Mouse (Mus musculus): ENCODE measurements around the gene Rex1bd. TPM values are rescaled to one million over a fixed set of nuclear protein-coding genes. Genes with fewer than 3 reads are reported as not detected.

The Rex1bd gene
- 184 and 189 TPM in 2 replicates for polyA plus RNA-seq (2012; rRNA removed)

- TF ChIP-seq POLR2A (IDR thresholded peaks at IDR 0.05; ENCODE audit: borderline replicate concordance, insufficient read depth, low read length) (peak; percentile 64), CTCF (IDR thresholded peaks at IDR 0.05; ENCODE audit: borderline replicate concordance, insufficient read depth, low read depth, low read length) (peak; percentile 69)
- peak; percentile 93 to 96 for DNase-seq
- Histone ChIP-seq H3K27ac (ENCODE audit: insufficient read depth, low read length) (no peak within 1 kb of the TSS), H3K4me3 (replicated peaks; ENCODE audit: insufficient read depth, low read depth, low read length) (peak within 1 kb of the TSS; percentile 72), H3K27me3 (ENCODE audit: control insufficient read depth, insufficient read depth, low read length) (no peaks in the 10 kb centered on the region), H3K4me1 (ENCODE audit: control insufficient read depth, insufficient read depth, low read length) (peaks cover 27% of the 10 kb centered on the region)
- 3% methylated on average over 40 of the region's 40 CpGs for WGBS
These were observed at the start of gene Rex1bd for GRCm38 (mm10) chr8:70506328-70507026. TSS of gene Rex1bd (minus strand) at chr8:70506752.

GRCm38 (mm10) chr8:70555079-70555747 lies 48.7 kb upstream of the Rex1bd start:
- Histone ChIP-seq H3K4me3 (replicated peaks; ENCODE audit: insufficient read depth, low read depth, low read length) (no peak overlapping the region), H3K27ac (ENCODE audit: insufficient read depth, low read length) (no peak overlapping the region), H3K27me3 (ENCODE audit: control insufficient read depth, insufficient read depth, low read length) (no peaks in the 10 kb centered on the region), H3K4me1 (ENCODE audit: control insufficient read depth, insufficient read depth, low read length) (peaks cover 60% of the 10 kb centered on the region)
- DNase-seq = no peak
- WGBS = 88% methylated on average over 4 of the region's 4 CpGs
- no peak for TF ChIP-seq POLR2A (IDR thresholded peaks at IDR 0.05; ENCODE audit: borderline replicate concordance, insufficient read depth, low read length)
- no peak for TF ChIP-seq CTCF (IDR thresholded peaks at IDR 0.05; ENCODE audit: borderline replicate concordance, insufficient read depth, low read depth, low read length)

GRCm38 (mm10) chr8:70553740-70554139 lies 47.2 kb upstream of the Rex1bd start:
- H3K27ac ChIP-seq (ENCODE audit: insufficient read depth, low read length) = no peak overlapping the region
- no peaks in the 10 kb centered on the region for H3K27me3 ChIP-seq (ENCODE audit: control insufficient read depth, insufficient read depth, low read length)

GRCm38 (mm10) chr8:70552836-70553235 lies 46.3 kb upstream of the Rex1bd start:
- TF ChIP-seq POLR2A (IDR thresholded peaks at IDR 0.05; ENCODE audit: borderline replicate concordance, insufficient read depth, low read length) (no peak), CTCF (IDR thresholded peaks at IDR 0.05; ENCODE audit: borderline replicate concordance, insufficient read depth, low read depth, low read length) (no peak)
- peaks cover 58% of the 10 kb centered on the region for H3K4me1 ChIP-seq (ENCODE audit: control insufficient read depth, insufficient read depth, low read length)
- H3K4me3 ChIP-seq (replicated peaks; ENCODE audit: insufficient read depth, low read depth, low read length) = no peak overlapping the region
- WGBS = 28% methylated on average over 1 of the region's 1 CpGs
- H3K27ac ChIP-seq (ENCODE audit: insufficient read depth, low read length) = peak overlapping the region; percentile 23; the same call in 1 of the 2 replicates
- H3K27me3 ChIP-seq (ENCODE audit: control insufficient read depth, insufficient read depth, low read length) = no peaks in the 10 kb centered on the region
- DNase-seq = no peak

More at GRCm38 (mm10) chr8:70553740-70554139, 47.2 kb upstream of the Rex1bd start:
- H3K4me3 ChIP-seq (replicated peaks; ENCODE audit: insufficient read depth, low read depth, low read length) = no peak overlapping the region
- peak; percentile 79 to 87 for DNase-seq
- TF ChIP-seq POLR2A (IDR thresholded peaks at IDR 0.05; ENCODE audit: borderline replicate concordance, insufficient read depth, low read length) (no peak), CTCF (IDR thresholded peaks at IDR 0.05; ENCODE audit: borderline replicate concordance, insufficient read depth, low read depth, low read length) (no peak)
- peaks cover 51% of the 10 kb centered on the region for H3K4me1 ChIP-seq (ENCODE audit: control insufficient read depth, insufficient read depth, low read length)

GRCm38 (mm10) chr8:70551558-70552161 lies 45.1 kb upstream of the Rex1bd start:
- 28% methylated on average over 3 of the region's 3 CpGs for WGBS
- Histone ChIP-seq H3K27me3 (ENCODE audit: control insufficient read depth, insufficient read depth, low read length) (no peaks in the 10 kb centered on the region), H3K4me1 (ENCODE audit: control insufficient read depth, insufficient read depth, low read length) (peaks cover 53% of the 10 kb centered on the region), H3K4me3 (replicated peaks; ENCODE audit: insufficient read depth, low read depth, low read length) (no peak overlapping the region), H3K27ac (ENCODE audit: insufficient read depth, low read length) (peak overlapping the region; percentile 62)
- DNase-seq = peak; percentile 46 to 62
- TF ChIP-seq POLR2A (IDR thresholded peaks at IDR 0.05; ENCODE audit: borderline replicate concordance, insufficient read depth, low read length) = no peak
- no peak for TF ChIP-seq CTCF (IDR thresholded peaks at IDR 0.05; ENCODE audit: borderline replicate concordance, insufficient read depth, low read depth, low read length)

GRCm38 (mm10) chr8:70549412-70550184 lies 43.0 kb upstream of the Rex1bd start:
- no peak for TF ChIP-seq CTCF (IDR thresholded peaks at IDR 0.05; ENCODE audit: borderline replicate concordance, insufficient read depth, low read depth, low read length)
- TF ChIP-seq POLR2A (IDR thresholded peaks at IDR 0.05; ENCODE audit: borderline replicate concordance, insufficient read depth, low read length) = no peak
- 94% methylated on average over 10 of the region's 10 CpGs for WGBS

GRCm38 (mm10) chr8:70547762-70548161 lies 41.2 kb upstream of the Rex1bd start:
- Histone ChIP-seq H3K4me1 (ENCODE audit: control insufficient read depth, insufficient read depth, low read length) (peaks cover 46% of the 10 kb centered on the region), H3K27ac (ENCODE audit: insufficient read depth, low read length) (no peak overlapping the region), H3K4me3 (replicated peaks; ENCODE audit: insufficient read depth, low read depth, low read length) (no peak overlapping the region), H3K27me3 (ENCODE audit: control insufficient read depth, insufficient read depth, low read length) (no peaks in the 10 kb centered on the region)
- 91% methylated on average over 6 of the region's 6 CpGs for WGBS
- TF ChIP-seq POLR2A (IDR thresholded peaks at IDR 0.05; ENCODE audit: borderline replicate concordance, insufficient read depth, low read length) (no peak), CTCF (IDR thresholded peaks at IDR 0.05; ENCODE audit: borderline replicate concordance, insufficient read depth, low read depth, low read length) (no peak)
- no peak for DNase-seq

More at GRCm38 (mm10) chr8:70549412-70550184, 43.0 kb upstream of the Rex1bd start:
- H3K4me1 ChIP-seq (ENCODE audit: control insufficient read depth, insufficient read depth, low read length) = peaks cover 50% of the 10 kb centered on the region
- no peak overlapping the region for H3K27ac ChIP-seq (ENCODE audit: insufficient read depth, low read length)
- no peak overlapping the region for H3K4me3 ChIP-seq (replicated peaks; ENCODE audit: insufficient read depth, low read depth, low read length)
- H3K27me3 ChIP-seq (ENCODE audit: control insufficient read depth, insufficient read depth, low read length) = no peaks in the 10 kb centered on the region
- no peak for DNase-seq
